Mouse (Mus musculus): ENCODE data around the gene Cep170b.

DNA sequence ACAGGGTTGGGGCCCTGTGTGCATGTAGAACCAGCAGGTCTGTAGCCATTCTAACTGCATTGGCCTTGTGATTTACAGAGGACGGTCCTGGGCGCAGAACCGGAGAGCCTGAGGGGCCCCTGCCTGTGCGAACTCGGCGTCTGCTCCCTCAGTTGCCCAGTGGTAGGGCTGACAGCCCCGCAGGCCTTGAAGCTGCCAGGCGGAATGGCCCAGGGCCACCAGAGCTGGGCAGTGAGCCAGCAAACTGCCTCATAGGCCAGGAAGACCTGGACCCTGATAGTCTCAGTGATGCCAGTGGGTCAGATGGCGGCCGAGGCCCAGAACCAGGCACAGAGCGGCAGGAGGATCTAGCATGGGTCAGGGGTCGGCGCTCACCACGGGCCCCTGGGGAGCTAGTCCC, 17.5 kb downstream of the Cep170b start:
- TF ChIP-seq CTCF (IDR thresholded peaks at IDR 0.05; ENCODE audit: control insufficient read depth, insufficient read depth, low read length) (no peak), POLR2A (IDR thresholded peaks at IDR 0.05; ENCODE audit: borderline replicate concordance, control insufficient read depth, low read depth, low read length) (no peak)

Data from bone marrow, adult 2 months (tissue).